In the genomic region with DNA sequence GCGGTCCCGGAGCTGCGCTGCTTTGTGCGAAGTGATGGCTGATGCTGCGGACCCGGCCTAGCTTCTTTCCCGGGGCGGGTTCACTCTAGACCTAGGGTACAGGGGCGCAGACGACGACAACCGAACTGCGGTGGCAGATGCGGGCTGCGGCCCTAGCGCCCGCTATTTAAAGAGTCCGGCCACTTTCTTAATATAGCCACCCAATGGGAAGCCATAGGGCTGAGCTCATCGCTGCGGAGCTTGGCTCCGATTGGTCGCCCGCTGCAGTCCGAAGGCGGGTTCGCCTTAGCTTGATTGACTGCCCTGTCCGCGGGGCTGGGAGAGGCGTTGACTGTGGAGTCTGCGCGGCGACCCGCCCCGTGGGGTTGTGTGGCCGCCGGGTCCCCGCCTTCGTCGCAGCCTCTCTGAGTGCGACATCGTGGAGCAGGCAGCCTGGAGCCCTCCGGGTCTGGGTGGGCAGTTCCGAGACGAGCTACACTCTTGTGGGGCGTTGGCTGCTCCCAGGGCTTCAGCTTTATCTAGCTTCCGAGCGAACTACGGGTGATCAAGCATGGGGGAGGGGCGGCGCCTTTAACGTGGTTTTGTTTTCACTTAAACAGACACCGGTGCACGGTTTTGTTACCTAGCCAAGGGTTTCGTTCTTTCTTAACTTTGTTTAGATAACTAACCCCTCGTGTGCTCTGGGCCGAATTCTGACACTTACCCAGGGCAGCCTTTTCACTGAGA, we compare ENCODE assay signal across 8 mouse cellular contexts. TPM values are rescaled to one million over a fixed set of nuclear protein-coding genes. Genes with fewer than 3 reads are reported as not detected.
DNase-seq lines count a peak whose midpoint lies in the region; ATAC-seq and TF ChIP-seq lines count a peak whose summit lies in the region.

Rhob (minus strand) TSS at position 139 of the 726 bp plus-strand sequence.

- H3K27me3 ChIP-seq in MEL (ENCODE audit: control insufficient read depth in 1 of 2, insufficient read depth in 2 of 2, low read length in 2 of 2), result no peaks in the 10 kb centered on the region
- no peaks in the 10 kb centered on the region for H3K27me3 ChIP-seq in cerebellum, adult 2 months (ENCODE audit: control insufficient read depth, insufficient read depth, low read length)
- H3K27me3 ChIP-seq in lung, embryonic 16.5 days (ENCODE audit: control insufficient read depth, insufficient read depth, low read depth, low read length), result no peaks in the 10 kb centered on the region

- H3K4me2 ChIP-seq in lung, embryonic 16.5 days (ENCODE audit: low read depth, low read length), result peak within 1 kb of the TSS; percentile 78

- ATAC-seq in hematopoietic stem cell, adult 5-6 weeks (replicated peaks in 1 of 2; ENCODE audit: insufficient read depth in 1 of 2, low FRiP score in 2 of 2, low TSS enrichment in 1 of 2, low read depth in 1 of 2, poor library complexity in 2 of 2, severe bottlenecking in 2 of 2), result peak; percentile 83 to 91
- peak; percentile 97 for ATAC-seq in lung, embryonic 16.5 days (ENCODE audit: low read depth)

- H3K36me3 ChIP-seq in MEL (ENCODE audit: control insufficient read depth in 1 of 2, insufficient read depth in 2 of 2, low read length in 2 of 2), result no peaks in the 10 kb centered on the region; a peak in 1 of 4 replicates
- no peaks in the 10 kb centered on the region for H3K36me3 ChIP-seq in lung, embryonic 16.5 days (ENCODE audit: control insufficient read depth, insufficient read depth, low read length)

- WGBS in cerebellum, adult 2 months, result under 1% methylated on average over 56 of the region's 56 CpGs
- under 1% methylated on average over 56 of the region's 56 CpGs for WGBS in lung, embryonic 16.5 days

- H3K4me3 ChIP-seq in MEL (ENCODE audit: control insufficient read depth in 1 of 2, insufficient read depth in 1 of 2, low read depth in 2 of 2, low read length in 2 of 2), result peak within 1 kb of the TSS; percentile 78 to 91
- H3K4me3 ChIP-seq in cerebellum, adult 2 months (replicated peaks; ENCODE audit: insufficient read depth, low read depth, low read length), result peak within 1 kb of the TSS; percentile 81
- H3K4me3 ChIP-seq in lung, embryonic 16.5 days (ENCODE audit: low read length), result peak within 1 kb of the TSS; percentile 75

- no peak for TF ChIP-seq RAD21 in MEL (IDR thresholded peaks at IDR 0.05; ENCODE audit: low read depth, low read length)

- TF ChIP-seq CTCF in MEL (IDR thresholded peaks at IDR 0.05 in 2 of 3, conservative IDR thresholded peaks at IDR 0.05 in 1 of 3; ENCODE audit: control insufficient read depth in 1 of 3, insufficient read depth in 1 of 3, low read depth in 2 of 3, low read length in 3 of 3, poor library complexity in 1 of 3, severe bottlenecking in 1 of 3), result no peak
- no peak for TF ChIP-seq CTCF in cerebellum, adult 2 months (IDR thresholded peaks at IDR 0.05; ENCODE audit: borderline replicate concordance, insufficient read depth, low read depth, low read length)

- H3K9me3 ChIP-seq in MEL (replicated peaks; ENCODE audit: insufficient read depth, low read length), result no peaks in the 10 kb centered on the region
- no peaks in the 10 kb centered on the region for H3K9me3 ChIP-seq in lung, embryonic 16.5 days (ENCODE audit: control insufficient read depth, low read length)

- peaks cover 2 to 19% of the 10 kb centered on the region in 2 experiments for H3K4me1 ChIP-seq in MEL (ENCODE audit: control insufficient read depth in 1 of 2, insufficient read depth in 2 of 2, low read length in 2 of 2)
- H3K4me1 ChIP-seq in cerebellum, adult 2 months (ENCODE audit: control insufficient read depth, insufficient read depth, low read length), result no peaks in the 10 kb centered on the region
- peaks cover 25% of the 10 kb centered on the region for H3K4me1 ChIP-seq in lung, embryonic 16.5 days (replicated peaks; ENCODE audit: control insufficient read depth, insufficient read depth, low read length)

- DNase-seq in MEL (ENCODE audit: low read depth, low spot score), result peak; percentile 94
- DNase-seq in cerebellum, adult 2 months, result peak; percentile 96 to 98
- DNase-seq in forelimb bud, embryonic 11.5 days (ENCODE audit: low read depth, low spot score), result peak; percentile 97
- peak; percentile 99 for DNase-seq in layer of hippocampus, adult 9-10 months (ENCODE audit: low spot score)
- peak; percentile 95 for DNase-seq in ovary, postnatal 10 days (ENCODE audit: low spot score)
- DNase-seq in thymus, postnatal 10 days (ENCODE audit: low spot score in 2 of 2), result peak; percentile 28 to 53

- no peaks in the 10 kb centered on the region; the same call in 1 of the 2 replicates for H3K79me2 ChIP-seq in MEL (ENCODE audit: control insufficient read depth, insufficient read depth, low read length, poor library complexity)

- H3K27ac ChIP-seq in MEL (ENCODE audit: control insufficient read depth, low read depth, low read length), result peak within 1 kb of the TSS; percentile 48
- peak within 1 kb of the TSS; percentile 97 for H3K27ac ChIP-seq in cerebellum, adult 2 months (ENCODE audit: insufficient read depth, low read length)
- H3K27ac ChIP-seq in lung, embryonic 16.5 days (ENCODE audit: low read length), result peak within 1 kb of the TSS; percentile 99

- peak within 1 kb of the TSS; percentile 65 for H3K9ac ChIP-seq in MEL (ENCODE audit: control insufficient read depth, low read depth, low read length, poor library complexity, severe bottlenecking)
- H3K9ac ChIP-seq in lung, embryonic 16.5 days (ENCODE audit: low read length), result peak within 1 kb of the TSS; percentile 97

- TF ChIP-seq EP300 in MEL (IDR thresholded peaks at IDR 0.05; ENCODE audit: low read depth in 1 of 2, low read length in 2 of 2), result no peak; a peak in 1 of 4 replicates

- peak; percentile 48 to 78; a peak in 3 of 4 replicates for TF ChIP-seq POLR2A in MEL (IDR thresholded peaks at IDR 0.05; ENCODE audit: control insufficient read depth in 1 of 2, insufficient read depth in 1 of 2, low read depth in 1 of 2, low read length in 2 of 2, poor library complexity in 1 of 2)
- TF ChIP-seq POLR2A in cerebellum, adult 2 months (IDR thresholded peaks at IDR 0.05; ENCODE audit: borderline replicate concordance, insufficient read depth, low read length), result peak; percentile 99

TF ChIP-seq in MEL, 35 proteins besides CTCF, POLR2A, EP300 and RAD21 (continues in another document):
- no peak for TF ChIP-seq ZNF384 (IDR thresholded peaks at IDR 0.05; ENCODE audit: low read depth, low read length)
- no peak for TF ChIP-seq TAL1 (IDR thresholded peaks at IDR 0.05; ENCODE audit: low read length)
- TF ChIP-seq NELFE (IDR thresholded peaks at IDR 0.05; ENCODE audit: low read depth, low read length), result peak; percentile 73
- TF ChIP-seq ELF1 (IDR thresholded peaks at IDR 0.05; ENCODE audit: low read depth, low read length), result no peak
- TF ChIP-seq MYC (IDR thresholded peaks at IDR 0.05; ENCODE audit: low read depth, low read length), result no peak
- peak; percentile 63 for TF ChIP-seq ETS1 (IDR thresholded peaks at IDR 0.05; ENCODE audit: low read depth, low read length)
- no peak for TF ChIP-seq JUND (IDR thresholded peaks at IDR 0.05; ENCODE audit: low read depth, low read length)
- peak; percentile 71; the same call in 1 of the 2 replicates for TF ChIP-seq MXI1 (IDR thresholded peaks at IDR 0.05; ENCODE audit: low read depth, low read length)
- TF ChIP-seq POLR2AphosphoS5 (IDR thresholded peaks at IDR 0.05; ENCODE audit: borderline replicate concordance, low read depth, low read length), result no peak
- TF ChIP-seq CHD1 (IDR thresholded peaks at IDR 0.05; ENCODE audit: low read depth, low read length), result no peak
- peak; percentile 58 for TF ChIP-seq SIN3A (IDR thresholded peaks at IDR 0.05; ENCODE audit: low read length)
- TF ChIP-seq USF2 (IDR thresholded peaks at IDR 0.05; ENCODE audit: borderline replicate concordance in 1 of 2, insufficient read depth in 1 of 2, low read depth in 1 of 2, low read length in 2 of 2), result no peak
- peak; percentile 21 for TF ChIP-seq HCFC1 (IDR thresholded peaks at IDR 0.05; ENCODE audit: low read depth, low read length)
- TF ChIP-seq MYB (IDR thresholded peaks at IDR 0.05; ENCODE audit: low read depth, low read length), result no peak
- peak; percentile 92 for TF ChIP-seq ZMIZ1 (IDR thresholded peaks at IDR 0.05; ENCODE audit: low read depth, low read length)
- no peak for TF ChIP-seq CHD2 (IDR thresholded peaks at IDR 0.05; ENCODE audit: low read length)
- TF ChIP-seq TCF12 (IDR thresholded peaks at IDR 0.05; ENCODE audit: low read depth, low read length), result no peak
- TF ChIP-seq RCOR1 (IDR thresholded peaks at IDR 0.05; ENCODE audit: low read depth, low read length), result no peak
- no peak for TF ChIP-seq ZKSCAN1 (IDR thresholded peaks at IDR 0.05; ENCODE audit: low read depth, low read length)
- no peak for TF ChIP-seq USF1 (IDR thresholded peaks at IDR 0.05; ENCODE audit: low read depth, low read length)
- no peak for TF ChIP-seq BHLHE40 (IDR thresholded peaks at IDR 0.05; ENCODE audit: borderline replicate concordance, low read depth, low read length)
- no peak for TF ChIP-seq MAX (IDR thresholded peaks at IDR 0.05; ENCODE audit: low read length)
- peak; percentile 97 for TF ChIP-seq TBP (IDR thresholded peaks at IDR 0.05; ENCODE audit: low read depth, low read length)
- TF ChIP-seq GATA1 (IDR thresholded peaks at IDR 0.05; ENCODE audit: low read depth, low read length), result no peak
- peak; percentile 88 for TF ChIP-seq MEF2A (IDR thresholded peaks at IDR 0.05; ENCODE audit: extremely low read depth, insufficient replicate concordance, low read depth, low read length, poor library complexity, severe bottlenecking)
- no peak for TF ChIP-seq ZC3H11A (IDR thresholded peaks at IDR 0.05; ENCODE audit: low read depth, low read length)
- TF ChIP-seq POLR2AphosphoS2 (IDR thresholded peaks at IDR 0.05; ENCODE audit: low read length), result peak; percentile 70; the same call in 1 of the 2 replicates
- TF ChIP-seq MAZ (IDR thresholded peaks at IDR 0.05; ENCODE audit: low read depth, low read length), result no peak; the same call in 1 of the 2 replicates
- peak; percentile 64 for TF ChIP-seq NRF1 (IDR thresholded peaks at IDR 0.05; ENCODE audit: insufficient read depth, low read depth, low read length, poor library complexity, severe bottlenecking)
- no peak for TF ChIP-seq MAFK (IDR thresholded peaks at IDR 0.05; ENCODE audit: borderline replicate concordance, low read depth, low read length)
- TF ChIP-seq UBTF (IDR thresholded peaks at IDR 0.05; ENCODE audit: borderline replicate concordance, insufficient read depth, low read depth, low read length), result 0 out of 2 replicates have a peak, but pooled peaks have one; percentile 70

RNA-seq across cellular contexts. Expression of gene Rhob, which starts in this region (rescaled TPM):
- 1.4 and 1.8 TPM in 2 replicates for total RNA-seq in MEL (2012; rRNA removed)
- polyA plus RNA-seq in MEL (2012; ENCODE audit: insufficient read depth in 1 of 2, insufficient read length in 2 of 2, low read depth in 1 of 2, low replicate concordance in 2 of 2, missing spikeins in 1 of 2), result 1 to 10 TPM in 1 of 2 experiments, not detected in 1; 6.0 TPM
- 295 and 299 TPM in 2 replicates for polyA plus RNA-seq in cerebellum, adult 2 months (2012; rRNA removed)
- 66.2 and 68.6 TPM in 2 replicates for total RNA-seq in hematopoietic stem cell, adult 5-6 weeks (2017)
- 47.8 and 49.2 TPM in 2 replicates for polyA plus RNA-seq in lung, embryonic 16.5 days (2015; fragmentation: Nextera tagmentation; extraction: Ambion mirVana)

Comparison
In these comparisons a context has a peak if more than half of its experiments do, and no peak if none do; other contexts are left out.
1. Peak in every context shown above with its lines: DNase-seq, ATAC-seq, H3K4me3 ChIP-seq and H3K27ac ChIP-seq.
2. RNA of gene Rhob (total RNA-seq): 66.2 to 68.6 TPM in hematopoietic stem cell, adult 5-6 weeks; 1.4 to 1.8 TPM in MEL; every median in the first group is over 10 times any median in the second.
3. DNase-seq: peak in every context shown above with its lines; median percentile 99 in layer of hippocampus, adult 9-10 months; 97 in cerebellum, adult 2 months; 97 in forelimb bud, embryonic 11.5 days; 95 in ovary, postnatal 10 days; 94 in MEL; 40 in thymus, postnatal 10 days.
4. H3K27ac ChIP-seq: peak in every context shown above with its lines; median percentile 99 in lung, embryonic 16.5 days; 97 in cerebellum, adult 2 months; 48 in MEL.